Mouse (Mus musculus): ENCODE data around the gene Gm29423.
"Not testable (repeated sequence)": the region's sequence is repeated elsewhere in the genome, so short reads cannot be mapped to it uniquely, and the experiment has no call there.

The Gm29423 gene

DNA sequence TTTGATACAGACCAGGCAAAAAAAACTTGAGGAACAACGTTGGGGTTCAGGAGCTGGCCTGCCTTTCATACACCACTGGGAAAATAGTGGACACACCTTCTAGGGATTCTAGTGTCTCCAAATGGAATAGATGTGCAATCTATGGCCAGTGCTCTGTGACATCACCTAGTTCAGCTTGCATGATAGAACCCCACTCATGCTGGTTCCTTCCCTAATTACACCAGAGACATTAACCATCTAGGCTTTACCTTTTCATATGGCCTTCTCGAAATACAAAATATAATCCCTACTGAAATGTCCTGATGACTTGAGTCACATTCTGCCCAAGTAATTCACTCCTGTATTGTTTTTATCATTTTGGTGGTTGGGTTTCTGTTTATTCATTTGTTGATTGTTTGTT, at the start of gene Gm29423, which contains the start of gene Gm29644:
Gene Gm29423, minus strand, starts transcription at position 101 of the 400 bp plus-strand sequence.
Gene Gm29644, minus strand, starts transcription at position 157 of the 400 bp plus-strand sequence.
- not testable (repeated sequence) for DNase-seq (ENCODE audit: low spot score)

DNA sequence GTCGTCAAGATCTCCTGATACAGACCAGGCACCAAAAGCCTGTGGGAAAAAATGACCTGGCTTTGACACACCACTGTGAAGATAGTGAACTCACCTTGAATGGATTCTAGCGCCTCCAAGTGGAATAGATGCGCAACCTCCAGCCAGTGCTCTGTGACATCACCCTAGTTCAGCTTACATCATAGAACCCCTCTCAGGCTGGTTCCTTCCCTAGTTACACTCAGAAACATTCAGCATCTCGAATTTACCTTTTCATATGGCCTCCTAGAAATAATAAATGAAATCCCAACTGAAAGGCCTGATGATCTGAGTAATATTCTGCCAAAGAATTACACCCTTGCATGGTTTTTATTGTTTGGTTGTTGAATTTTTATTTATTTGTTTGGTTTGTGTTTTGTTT, 29.5 kb downstream of the Gm29423 start, which contains the start of gene Gm21118:
Gene Gm21118, minus strand, starts transcription at position 101 of the 400 bp plus-strand sequence.
- DNase-seq (ENCODE audit: low spot score), result not testable (repeated sequence)

All from yolk sac, embryonic 10.5 days (tissue).